ENCODE assay signal across 9 mouse cellular contexts in the genomic region with DNA sequence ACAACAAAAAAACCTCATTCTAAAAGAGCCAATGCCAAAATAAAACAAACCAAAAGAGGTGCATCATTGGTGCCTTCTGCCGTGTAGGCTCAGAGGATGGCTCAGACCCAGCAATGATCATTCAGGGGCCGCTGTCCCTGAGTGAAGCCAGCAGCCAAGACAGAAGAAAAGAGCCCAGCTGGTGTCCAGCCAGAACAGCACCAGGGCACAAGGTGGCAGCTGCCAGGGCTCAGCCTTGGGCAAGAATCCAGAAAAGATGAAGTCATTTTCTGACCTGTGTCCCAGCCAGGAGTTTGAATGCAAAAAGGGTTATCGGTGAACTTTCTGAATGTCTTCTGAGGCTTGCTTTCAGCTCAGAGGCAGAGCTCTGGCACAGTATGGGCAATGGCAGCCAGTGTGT.
DNase-seq lines count a peak whose midpoint lies in the region; ATAC-seq and TF ChIP-seq lines count a peak whose summit lies in the region.
"Had no signal": no experiment of that assay in that cellular context is flagged by ENCODE, and none has a peak within 500 bp of the region (broad histone marks: within the 10 kb centered on the region; RNA-seq: fewer than 3 reads in every experiment).

No protein-coding gene starts in this region.

- H3K27ac ChIP-seq in midbrain, embryonic 12.5 days (replicated peaks), result 0 out of 2 replicates have a peak overlapping the region, but pooled peaks have one; percentile 21
- H3K27ac ChIP-seq in midbrain, embryonic 16.5 days (ENCODE audit: low read length), result no peak overlapping the region
- no peak overlapping the region for H3K27ac ChIP-seq in forebrain, postnatal 0 days (ENCODE audit: low read depth, low read length)
- 0 out of 2 replicates have a peak overlapping the region, but pooled peaks have one; percentile 9 for H3K27ac ChIP-seq in kidney, embryonic 15.5 days
- peak overlapping the region; percentile 23; the same call in 1 of the 2 replicates for H3K27ac ChIP-seq in neural tube, embryonic 13.5 days (replicated peaks)
- H3K27ac ChIP-seq in intestine, postnatal 0 days (ENCODE audit: low read depth, low read length), result no peak overlapping the region

- H3K9ac ChIP-seq in midbrain, embryonic 12.5 days (replicated peaks), result no peak overlapping the region
- no peak overlapping the region for H3K9ac ChIP-seq in midbrain, embryonic 16.5 days (ENCODE audit: low read depth, low read length)
- no peak overlapping the region for H3K9ac ChIP-seq in forebrain, postnatal 0 days
- no peak overlapping the region for H3K9ac ChIP-seq in kidney, embryonic 15.5 days
- H3K9ac ChIP-seq in neural tube, embryonic 13.5 days, result no peak overlapping the region
- no peak overlapping the region for H3K9ac ChIP-seq in intestine, postnatal 0 days (ENCODE audit: low read depth, low read length)

- WGBS in midbrain, embryonic 12.5 days, result 70% methylated on average over 3 of the region's 3 CpGs
- 44% methylated on average over 3 of the region's 3 CpGs for WGBS in midbrain, embryonic 16.5 days
- WGBS in forebrain, postnatal 0 days, result 10% methylated on average over 3 of the region's 3 CpGs
- WGBS in kidney, embryonic 15.5 days, result 78% methylated on average over 3 of the region's 3 CpGs
- 35% methylated on average over 3 of the region's 3 CpGs for WGBS in neural tube, embryonic 13.5 days
- WGBS in intestine, postnatal 0 days, result 67% methylated on average over 3 of the region's 3 CpGs

- DNase-seq in brain, embryonic 14.5 days (ENCODE audit: low read depth), result peak; percentile 88
- DNase-seq in forebrain, postnatal 0 days, result peak; percentile 57

- H3K4me2 ChIP-seq in midbrain, embryonic 12.5 days (replicated peaks), result no peak overlapping the region
- no peak overlapping the region for H3K4me2 ChIP-seq in midbrain, embryonic 16.5 days (ENCODE audit: low read length)
- H3K4me2 ChIP-seq in forebrain, postnatal 0 days (ENCODE audit: low read depth), result no peak overlapping the region
- no peak overlapping the region for H3K4me2 ChIP-seq in kidney, embryonic 15.5 days
- no peak overlapping the region for H3K4me2 ChIP-seq in neural tube, embryonic 13.5 days
- no peak overlapping the region for H3K4me2 ChIP-seq in intestine, postnatal 0 days (replicated peaks; ENCODE audit: low read depth)

- no peaks in the 10 kb centered on the region for H3K36me3 ChIP-seq in midbrain, embryonic 12.5 days
- H3K36me3 ChIP-seq in midbrain, embryonic 16.5 days (ENCODE audit: control insufficient read depth, insufficient read depth, low read length), result no peaks in the 10 kb centered on the region
- H3K36me3 ChIP-seq in forebrain, postnatal 0 days (ENCODE audit: insufficient read depth), result no peaks in the 10 kb centered on the region
- H3K36me3 ChIP-seq in kidney, embryonic 15.5 days, result no peaks in the 10 kb centered on the region
- H3K36me3 ChIP-seq in neural tube, embryonic 13.5 days, result no peaks in the 10 kb centered on the region
- no peaks in the 10 kb centered on the region for H3K36me3 ChIP-seq in intestine, postnatal 0 days (ENCODE audit: control insufficient read depth, insufficient read depth)
- H3K36me3 ChIP-seq: G1E had no signal

- no peak for ATAC-seq in midbrain, embryonic 12.5 days (ENCODE audit: low FRiP score, low read depth)
- ATAC-seq in midbrain, embryonic 16.5 days, result no peak
- peak; percentile 23; the same call in 1 of the 2 replicates for ATAC-seq in forebrain, postnatal 0 days
- no peak for ATAC-seq in kidney, embryonic 15.5 days (replicated peaks; ENCODE audit: low FRiP score)
- ATAC-seq in neural tube, embryonic 13.5 days (ENCODE audit: low read depth), result no peak; the same call in 1 of the 2 replicates
- ATAC-seq in inflammation-experienced regulatory T-cells, adult 6 months, result no peak
- ATAC-seq in intestine, postnatal 0 days, result no peak

- peaks cover 37% of the 10 kb centered on the region for H3K4me1 ChIP-seq in midbrain, embryonic 12.5 days
- H3K4me1 ChIP-seq in midbrain, embryonic 16.5 days (ENCODE audit: control insufficient read depth, insufficient read depth, low read length), result peaks cover 12% of the 10 kb centered on the region
- H3K4me1 ChIP-seq in forebrain, postnatal 0 days (ENCODE audit: insufficient read depth), result no peaks in the 10 kb centered on the region
- H3K4me1 ChIP-seq in kidney, embryonic 15.5 days, result peaks cover 26% of the 10 kb centered on the region
- H3K4me1 ChIP-seq in neural tube, embryonic 13.5 days (replicated peaks), result peaks cover 31% of the 10 kb centered on the region
- no peaks in the 10 kb centered on the region for H3K4me1 ChIP-seq in intestine, postnatal 0 days (replicated peaks; ENCODE audit: control insufficient read depth, insufficient read depth, low read length)

- H3K27me3 ChIP-seq in midbrain, embryonic 12.5 days, result no peaks in the 10 kb centered on the region
- H3K27me3 ChIP-seq in midbrain, embryonic 16.5 days (ENCODE audit: control insufficient read depth, insufficient read depth, low read depth, low read length), result no peaks in the 10 kb centered on the region
- H3K27me3 ChIP-seq in forebrain, postnatal 0 days (ENCODE audit: insufficient read depth, low read length), result no peaks in the 10 kb centered on the region
- no peaks in the 10 kb centered on the region for H3K27me3 ChIP-seq in kidney, embryonic 15.5 days
- no peaks in the 10 kb centered on the region for H3K27me3 ChIP-seq in neural tube, embryonic 13.5 days
- H3K27me3 ChIP-seq in intestine, postnatal 0 days (replicated peaks; ENCODE audit: control insufficient read depth, insufficient read depth, low read length), result no peaks in the 10 kb centered on the region

- no peak for TF ChIP-seq POLR2A in brain, embryonic 14.5 days (IDR thresholded peaks at IDR 0.05; ENCODE audit: borderline replicate concordance, extremely low read depth, insufficient read depth, insufficient read length, poor library complexity, severe bottlenecking)

- no peaks in the 10 kb centered on the region for H3K9me3 ChIP-seq in midbrain, embryonic 12.5 days
- no peaks in the 10 kb centered on the region; the same call in 1 of the 2 replicates for H3K9me3 ChIP-seq in midbrain, embryonic 16.5 days (replicated peaks; ENCODE audit: control insufficient read depth, low read length, poor library complexity, severe bottlenecking)
- H3K9me3 ChIP-seq in forebrain, postnatal 0 days (ENCODE audit: low read length), result no peaks in the 10 kb centered on the region
- H3K9me3 ChIP-seq in kidney, embryonic 15.5 days (replicated peaks), result no peaks in the 10 kb centered on the region
- H3K9me3 ChIP-seq in neural tube, embryonic 13.5 days, result no peaks in the 10 kb centered on the region
- no peaks in the 10 kb centered on the region for H3K9me3 ChIP-seq in intestine, postnatal 0 days (ENCODE audit: control insufficient read depth)
- H3K9me3 ChIP-seq: G1E had no signal

- no peak for TF ChIP-seq CTCF in brain, embryonic 14.5 days (IDR thresholded peaks at IDR 0.05; ENCODE audit: borderline replicate concordance, extremely low read depth, insufficient read depth, insufficient read length)
- no peak for TF ChIP-seq CTCF in forebrain, postnatal 0 days (IDR thresholded peaks at IDR 0.05; ENCODE audit: low read depth)
- TF ChIP-seq CTCF in intestine, postnatal 0 days (IDR thresholded peaks at IDR 0.05; ENCODE audit: low read depth), result no peak

- no peak overlapping the region for H3K4me3 ChIP-seq in midbrain, embryonic 12.5 days
- no peak overlapping the region for H3K4me3 ChIP-seq in midbrain, embryonic 16.5 days (ENCODE audit: low read depth, low read length)
- no peak overlapping the region for H3K4me3 ChIP-seq in forebrain, postnatal 0 days (ENCODE audit: low read depth, low read length)
- no peak overlapping the region for H3K4me3 ChIP-seq in kidney, embryonic 15.5 days (replicated peaks)
- H3K4me3 ChIP-seq in neural tube, embryonic 13.5 days, result no peak overlapping the region
- no peak overlapping the region for H3K4me3 ChIP-seq in intestine, postnatal 0 days (ENCODE audit: low read depth, low read length)

Comparison
In these comparisons a context has a peak if more than half of its experiments do, and no peak if none do; other contexts are left out.
1. H3K27ac ChIP-seq: peak in midbrain, embryonic 12.5 days (single experiment), kidney, embryonic 15.5 days (single experiment) and neural tube, embryonic 13.5 days (single experiment); none in midbrain, embryonic 16.5 days (single experiment), forebrain, postnatal 0 days (single experiment) and intestine, postnatal 0 days (single experiment).